In genomic region chr2:103894981-103895676, GRCm38 (mm10) we compare ENCODE assay signal across 9 mouse cellular contexts.
DNase-seq lines count a peak whose midpoint lies in the region; ATAC-seq lines count a peak whose summit lies in the region.
"Had no signal": no experiment of that assay in that cellular context is flagged by ENCODE, and none has a peak within 500 bp of the region (broad histone marks: within the 10 kb centered on the region; RNA-seq: fewer than 3 reads in every experiment).

No protein-coding gene starts in this region.

- H3K27ac ChIP-seq in liver, embryonic 15.5 days (replicated peaks), result peak overlapping the region; percentile 99

- no peaks in the 10 kb centered on the region for H3K36me3 ChIP-seq in megakaryocyte, embryonic 14.5 days (replicated peaks; ENCODE audit: low read length)
- H3K36me3 ChIP-seq in liver, embryonic 15.5 days (replicated peaks), result no peaks in the 10 kb centered on the region

- 24% methylated on average over 12 of the region's 12 CpGs for WGBS in liver, embryonic 15.5 days (ENCODE audit: insufficient replicate concordance)

- intact Hi-C loops in heart, postnatal 36 days (cut with DNase I), result no loop called here

- peaks cover 97% of the 10 kb centered on the region for H3K4me1 ChIP-seq in megakaryocyte, embryonic 14.5 days
- peaks cover 94% of the 10 kb centered on the region for H3K4me1 ChIP-seq in liver, embryonic 15.5 days (replicated peaks)

- H3K27me3 ChIP-seq in megakaryocyte, embryonic 14.5 days (replicated peaks), result no peaks in the 10 kb centered on the region
- H3K27me3 ChIP-seq in liver, embryonic 15.5 days, result no peaks in the 10 kb centered on the region

- H3K4me3 ChIP-seq in megakaryocyte, embryonic 14.5 days (replicated peaks), result peak overlapping the region; percentile 83
- peak overlapping the region; percentile 48 for H3K4me3 ChIP-seq in liver, embryonic 15.5 days (replicated peaks)

- ATAC-seq in megakaryocyte, adult 5-6 weeks (ENCODE audit: poor library complexity, severe bottlenecking), result no peak
- ATAC-seq in liver, embryonic 15.5 days (ENCODE audit: insufficient read depth), result no peak

- DNase-seq in heart, adult 11 months, result peak; percentile 93
- no peak for DNase-seq in heart, postnatal 36 days
- no peak for DNase-seq in frontal cortex, adult 2 months (ENCODE audit: extremely low spot score in 1 of 2, low spot score in 1 of 2)
- no peak for DNase-seq in frontal cortex, postnatal 25 days (ENCODE audit: low spot score in 2 of 2)
- no peak for DNase-seq in adipocyte (ENCODE audit: low spot score)

- H3K9ac ChIP-seq in liver, embryonic 15.5 days, result peak overlapping the region; percentile 75

- H3K9me3 ChIP-seq in megakaryocyte, embryonic 14.5 days, result no peaks in the 10 kb centered on the region
- H3K9me3 ChIP-seq in liver, embryonic 15.5 days (replicated peaks), result no peaks in the 10 kb centered on the region

- peak overlapping the region; percentile 75 for H3K4me2 ChIP-seq in liver, embryonic 15.5 days
- H3K4me2 ChIP-seq: midbrain, embryonic 11.5 days had no signal
